Mouse (Mus musculus): ENCODE data around the gene Olfm2. TPM values are rescaled to one million over a fixed set of nuclear protein-coding genes. Genes with fewer than 3 reads are reported as not detected.

The Olfm2 gene
- polyA plus RNA-seq, 1 experiment from 2014 or later, result 4.1 TPM

GRCm38 (mm10) chr9:20738251-20738999, 7.7 kb downstream of the Olfm2 start:
- peak; percentile 67 for TF ChIP-seq CTCF (IDR thresholded peaks at IDR 0.05; ENCODE audit: low read depth)
- no peak overlapping the region for H3K27ac ChIP-seq (ENCODE audit: low read depth, low read length)
- H3K4me2 ChIP-seq (replicated peaks; ENCODE audit: low read depth), result no peak overlapping the region
- no peak overlapping the region for H3K9ac ChIP-seq (ENCODE audit: low read depth, low read length)
- H3K9me3 ChIP-seq (ENCODE audit: control insufficient read depth), result no peaks in the 10 kb centered on the region
- H3K36me3 ChIP-seq (ENCODE audit: control insufficient read depth, insufficient read depth), result no peaks in the 10 kb centered on the region
- H3K27me3 ChIP-seq (replicated peaks; ENCODE audit: control insufficient read depth, insufficient read depth, low read length), result no peaks in the 10 kb centered on the region
- ATAC-seq, result no peak
- H3K4me3 ChIP-seq (ENCODE audit: low read depth, low read length), result no peak overlapping the region
- H3K4me1 ChIP-seq (replicated peaks; ENCODE audit: control insufficient read depth, insufficient read depth, low read length), result no peaks in the 10 kb centered on the region
- 43% methylated on average over 8 of the region's 8 CpGs for WGBS

- no peak overlapping the region for H3K9ac ChIP-seq (ENCODE audit: low read depth, low read length)
These were observed 8.9 kb downstream of the Olfm2 start for GRCm38 (mm10) chr9:20737227-20737626.

GRCm38 (mm10) chr9:20734692-20735091, 11.5 kb downstream of the Olfm2 start:
- no peak overlapping the region for H3K27ac ChIP-seq (ENCODE audit: low read depth, low read length)
- no peak overlapping the region for H3K4me3 ChIP-seq (ENCODE audit: low read depth, low read length)
- 65% methylated on average over 3 of the region's 3 CpGs for WGBS
- H3K36me3 ChIP-seq (ENCODE audit: control insufficient read depth, insufficient read depth), result no peaks in the 10 kb centered on the region
- no peak overlapping the region for H3K9ac ChIP-seq (ENCODE audit: low read depth, low read length)
- no peak overlapping the region for H3K4me2 ChIP-seq (replicated peaks; ENCODE audit: low read depth)
- no peak for ATAC-seq
- H3K4me1 ChIP-seq (replicated peaks; ENCODE audit: control insufficient read depth, insufficient read depth, low read length), result no peaks in the 10 kb centered on the region
- H3K9me3 ChIP-seq (ENCODE audit: control insufficient read depth), result no peaks in the 10 kb centered on the region
- H3K27me3 ChIP-seq (replicated peaks; ENCODE audit: control insufficient read depth, insufficient read depth, low read length), result no peaks in the 10 kb centered on the region
- TF ChIP-seq CTCF (IDR thresholded peaks at IDR 0.05; ENCODE audit: low read depth), result no peak

More at GRCm38 (mm10) chr9:20737227-20737626, 8.9 kb downstream of the Olfm2 start:
- H3K27me3 ChIP-seq (replicated peaks; ENCODE audit: control insufficient read depth, insufficient read depth, low read length), result no peaks in the 10 kb centered on the region
- no peak overlapping the region for H3K4me2 ChIP-seq (replicated peaks; ENCODE audit: low read depth)
- no peaks in the 10 kb centered on the region for H3K36me3 ChIP-seq (ENCODE audit: control insufficient read depth, insufficient read depth)
- no peaks in the 10 kb centered on the region for H3K9me3 ChIP-seq (ENCODE audit: control insufficient read depth)
- WGBS, result 93% methylated on average over 2 of the region's 2 CpGs
- no peak overlapping the region for H3K27ac ChIP-seq (ENCODE audit: low read depth, low read length)
- TF ChIP-seq CTCF (IDR thresholded peaks at IDR 0.05; ENCODE audit: low read depth), result no peak
- H3K4me3 ChIP-seq (ENCODE audit: low read depth, low read length), result no peak overlapping the region
- no peak for ATAC-seq
- H3K4me1 ChIP-seq (replicated peaks; ENCODE audit: control insufficient read depth, insufficient read depth, low read length), result no peaks in the 10 kb centered on the region

- H3K27me3 ChIP-seq (replicated peaks; ENCODE audit: control insufficient read depth, insufficient read depth, low read length), result peaks cover 26% of the 10 kb centered on the region
- H3K9ac ChIP-seq (ENCODE audit: low read depth, low read length), result no peak overlapping the region
- H3K4me3 ChIP-seq (ENCODE audit: low read depth, low read length), result no peak overlapping the region
- no peak for ATAC-seq
- no peak for TF ChIP-seq CTCF (IDR thresholded peaks at IDR 0.05; ENCODE audit: low read depth)
- WGBS, result 41% methylated on average over 4 of the region's 4 CpGs
- no peaks in the 10 kb centered on the region for H3K9me3 ChIP-seq (ENCODE audit: control insufficient read depth)
- H3K27ac ChIP-seq (ENCODE audit: low read depth, low read length), result no peak overlapping the region
- peaks cover 7% of the 10 kb centered on the region; the same call in 1 of the 2 replicates for H3K4me1 ChIP-seq (replicated peaks; ENCODE audit: control insufficient read depth, insufficient read depth, low read length)
- no peaks in the 10 kb centered on the region for H3K36me3 ChIP-seq (ENCODE audit: control insufficient read depth, insufficient read depth)
- H3K4me2 ChIP-seq (replicated peaks; ENCODE audit: low read depth), result no peak overlapping the region
These were observed 14.4 kb downstream of the Olfm2 start for GRCm38 (mm10) chr9:20731797-20732196.

- H3K9me3 ChIP-seq (ENCODE audit: control insufficient read depth), result no peaks in the 10 kb centered on the region
- 58% methylated on average over 6 of the region's 6 CpGs for WGBS
These were observed 16.7 kb downstream of the Olfm2 start for GRCm38 (mm10) chr9:20729451-20729850.

GRCm38 (mm10) chr9:20727601-20728113, 18.5 kb downstream of the Olfm2 start:
- Histone ChIP-seq H3K4me3 (ENCODE audit: low read depth, low read length) (peak overlapping the region; percentile 48), H3K4me1 (replicated peaks; ENCODE audit: control insufficient read depth, insufficient read depth, low read length) (peaks cover 7% of the 10 kb centered on the region; the same call in 1 of the 2 replicates), H3K9ac (ENCODE audit: low read depth, low read length) (0 out of 2 replicates have a peak overlapping the region, but pooled peaks have one; percentile 8), H3K27ac (ENCODE audit: low read depth, low read length) (no peak overlapping the region), H3K27me3 (replicated peaks; ENCODE audit: control insufficient read depth, insufficient read depth, low read length) (peaks cover 42% of the 10 kb centered on the region), H3K36me3 (ENCODE audit: control insufficient read depth, insufficient read depth) (no peaks in the 10 kb centered on the region), H3K4me2 (replicated peaks; ENCODE audit: low read depth) (peak overlapping the region; percentile 73), H3K9me3 (ENCODE audit: control insufficient read depth) (no peaks in the 10 kb centered on the region)
- WGBS, result under 1% methylated on average over 45 of the region's 46 CpGs
- peak; percentile 73 for ATAC-seq
- peak; percentile 59 for TF ChIP-seq CTCF (IDR thresholded peaks at IDR 0.05; ENCODE audit: low read depth)

More at GRCm38 (mm10) chr9:20729451-20729850, 16.7 kb downstream of the Olfm2 start:
- Histone ChIP-seq H3K27ac (ENCODE audit: low read depth, low read length) (no peak overlapping the region), H3K4me2 (replicated peaks; ENCODE audit: low read depth) (no peak overlapping the region), H3K4me1 (replicated peaks; ENCODE audit: control insufficient read depth, insufficient read depth, low read length) (peaks cover 7% of the 10 kb centered on the region; the same call in 1 of the 2 replicates), H3K9ac (ENCODE audit: low read depth, low read length) (no peak overlapping the region), H3K4me3 (ENCODE audit: low read depth, low read length) (no peak overlapping the region), H3K27me3 (replicated peaks; ENCODE audit: control insufficient read depth, insufficient read depth, low read length) (peaks cover 42% of the 10 kb centered on the region), H3K36me3 (ENCODE audit: control insufficient read depth, insufficient read depth) (no peaks in the 10 kb centered on the region)
- no peak for TF ChIP-seq CTCF (IDR thresholded peaks at IDR 0.05; ENCODE audit: low read depth)
- ATAC-seq, result no peak

Measured in intestine, postnatal 0 days (tissue).